Mouse (Mus musculus): ENCODE measurements at regions not wholly inside any gene's neighbourhood (a gene's known extent, or its start where the extent isn't known, plus 50 kb on each side); places are given as distances from the start of the nearest gene placed in this dataset.
A peak's percentile ranks its signal among the peaks of the same experiment; 100 is the strongest.

- no peak for DNase-seq (ENCODE audit: low read depth, low spot score)
These were observed 281.7 kb upstream of the Xylt1 start for GRCm38 (mm10) chr7:117099041-117099440.

- no peak for DNase-seq (ENCODE audit: low read depth, low spot score)
These were observed 277.7 kb upstream of the Xylt1 start for GRCm38 (mm10) chr7:117103035-117103434.

- no peak for DNase-seq (ENCODE audit: low read depth, low spot score)
These were observed 274.0 kb upstream of the Xylt1 start for GRCm38 (mm10) chr7:117106691-117107191.

- no peak for DNase-seq (ENCODE audit: low read depth, low spot score)
These were observed 272.4 kb upstream of the Xylt1 start for GRCm38 (mm10) chr7:117108391-117108790.

GRCm38 (mm10) chr7:117127728-117128127 lies 253.1 kb upstream of the Xylt1 start:
- no peak for DNase-seq (ENCODE audit: low read depth, low spot score)

- DNase-seq (ENCODE audit: low read depth, low spot score): no peak
These were observed 245.9 kb upstream of the Xylt1 start for GRCm38 (mm10) chr7:117134869-117135268.

- DNase-seq (ENCODE audit: low read depth, low spot score): no peak
These were observed 242.1 kb upstream of the Xylt1 start for GRCm38 (mm10) chr7:117138681-117139080.

- DNase-seq (ENCODE audit: low read depth, low spot score): peak; percentile 9
These were observed 241.4 kb upstream of the Xylt1 start for GRCm38 (mm10) chr7:117139245-117139970.

GRCm38 (mm10) chr7:117139971-117140247 lies 240.9 kb upstream of the Xylt1 start:
- DNase-seq (ENCODE audit: low read depth, low spot score): no peak

- no peak for DNase-seq (ENCODE audit: low read depth, low spot score)
These were observed 234.0 kb upstream of the Xylt1 start for GRCm38 (mm10) chr7:117146809-117147208.

GRCm38 (mm10) chr7:117150355-117150754 lies 230.4 kb upstream of the Xylt1 start:
- DNase-seq (ENCODE audit: low read depth, low spot score): no peak

- no peak for DNase-seq (ENCODE audit: low read depth, low spot score)
These were observed 226.8 kb upstream of the Xylt1 start for GRCm38 (mm10) chr7:117153826-117154550.

GRCm38 (mm10) chr7:117161193-117161908 lies 219.4 kb upstream of the Xylt1 start:
- DNase-seq (ENCODE audit: low read depth, low spot score): no peak

- no peak for DNase-seq (ENCODE audit: low read depth, low spot score)
These were observed 205.9 kb upstream of the Xylt1 start for GRCm38 (mm10) chr7:117174811-117175422.

GRCm38 (mm10) chr7:117184011-117184410 lies 196.8 kb upstream of the Xylt1 start:
- peak; percentile 19 for DNase-seq (ENCODE audit: low read depth, low spot score)

- DNase-seq (ENCODE audit: low read depth, low spot score): no peak
These were observed 194.9 kb upstream of the Xylt1 start for GRCm38 (mm10) chr7:117185891-117186290.

- no peak for DNase-seq (ENCODE audit: low read depth, low spot score)
These were observed 184.2 kb upstream of the Xylt1 start for GRCm38 (mm10) chr7:117196611-117197010.

GRCm38 (mm10) chr7:117226294-117226693 lies 154.5 kb upstream of the Xylt1 start:
- DNase-seq (ENCODE audit: low read depth, low spot score): no peak

- DNase-seq (ENCODE audit: low read depth, low spot score): no peak
These were observed 151.2 kb upstream of the Xylt1 start for GRCm38 (mm10) chr7:117229619-117230018.

- no peak for DNase-seq (ENCODE audit: low read depth, low spot score)
These were observed 124.0 kb upstream of the Xylt1 start for GRCm38 (mm10) chr7:117256819-117257218.

GRCm38 (mm10) chr7:117258557-117258956 lies 122.2 kb upstream of the Xylt1 start:
- no peak for DNase-seq (ENCODE audit: low read depth, low spot score)

- DNase-seq (ENCODE audit: low read depth, low spot score): no peak
These were observed 121.6 kb upstream of the Xylt1 start for GRCm38 (mm10) chr7:117259151-117259550.

Measured in ZHBTc4 (cell line).